Mouse (Mus musculus) E14TG2a.4 (cell line): ENCODE data around the gene 4931428F04Rik.

Source experiments
- CTCF ChIP-seq: conservative IDR thresholded peaks from 2 replicates; pipeline ENCODE4 v1.5.1; 2014; ENCODE audit warnings: low read length
- NANOG ChIP-seq: IDR thresholded peaks from 2 replicates; pipeline ENCODE4 v1.6.1; 2014; ENCODE audit warnings: borderline replicate concordance, low read length, mixed read lengths
- POU5F1 ChIP-seq: IDR thresholded peaks from 2 replicates; pipeline ENCODE4 v1.6.1; 2014; ENCODE audit warnings: low read length, borderline replicate concordance

- TF ChIP-seq CTCF, result peak; percentile 91
- TF ChIP-seq NANOG, result no peak
- no peak for TF ChIP-seq POU5F1
Observed at GRCm38 (mm10) chr8:105283074-105283473, 6.6 kb downstream of the 4931428F04Rik start.
